ENCODE assay signal across 17 mouse cellular contexts in the genomic region with DNA sequence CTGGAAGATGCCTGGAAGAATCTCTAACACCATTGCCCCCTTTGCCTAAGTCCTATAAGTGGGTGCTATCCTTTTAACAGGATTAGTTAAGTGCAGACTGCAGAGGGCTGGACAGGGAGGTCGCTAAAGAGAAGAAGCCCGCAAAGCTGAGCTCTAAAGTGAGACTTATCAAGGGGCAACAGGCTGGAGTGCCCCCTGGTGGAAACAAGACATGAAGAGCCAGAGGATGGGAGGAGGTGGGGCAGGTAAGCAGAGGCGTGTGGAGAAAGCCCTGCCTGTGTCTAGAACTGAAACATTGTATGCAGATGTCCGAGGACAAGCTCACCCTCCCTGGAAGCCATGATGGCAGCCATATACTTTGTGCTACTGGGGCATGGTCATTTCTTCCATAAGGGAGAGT. TPM values are rescaled to one million over a fixed set of nuclear protein-coding genes. Genes with fewer than 3 reads are reported as not detected.
DNase-seq lines count a peak whose midpoint lies in the region; ATAC-seq and TF ChIP-seq lines count a peak whose summit lies in the region.
"Had no signal": no experiment of that assay in that cellular context is flagged by ENCODE, and none has a peak within 500 bp of the region (broad histone marks: within the 10 kb centered on the region; RNA-seq: fewer than 3 reads in every experiment).

No protein-coding gene starts in this region.

- no peak for ATAC-seq in liver, embryonic 11.5 days (replicated peaks; ENCODE audit: low FRiP score)
- ATAC-seq in neural tube, embryonic 15.5 days (ENCODE audit: low FRiP score): no peak
- ATAC-seq: Patski had no signal

- DNase-seq in liver, adult 2 months (ENCODE audit: extremely low read depth, low read depth, low spot score): no peak
- no peak for DNase-seq in liver, embryonic 11.5 days (ENCODE audit: low spot score)
- peak; percentile 41 for DNase-seq in thymus, postnatal 4 days
- DNase-seq in thymus, postnatal 10 days (ENCODE audit: low spot score in 2 of 2): no peak
- DNase-seq in induced T-regulatory cell, adult 2 months (ENCODE audit: low read depth): peak; percentile 27
- DNase-seq in right cerebral cortex, postnatal 4 days: no peak

- no peak overlapping the region for H3K4me2 ChIP-seq in liver, embryonic 11.5 days
- H3K4me2 ChIP-seq in neural tube, embryonic 15.5 days: no peak overlapping the region
- H3K4me2 ChIP-seq: heart, embryonic 12.5 days; hindbrain, embryonic 14.5 days; liver, embryonic 15.5 days; midbrain, embryonic 12.5 days; stomach, embryonic 15.5 days had no signal

- TF ChIP-seq CTCF in liver, adult 2 months (IDR thresholded peaks at IDR 0.05; ENCODE audit: low read depth, low read length): peak; percentile 35

- H3K27me3 ChIP-seq in liver, adult 2 months (ENCODE audit: control insufficient read depth, insufficient read depth, low read length): no peaks in the 10 kb centered on the region
- H3K27me3 ChIP-seq in liver, embryonic 11.5 days (replicated peaks; ENCODE audit: control insufficient read depth, insufficient read depth, low read length): no peaks in the 10 kb centered on the region
- H3K27me3 ChIP-seq in neural tube, embryonic 15.5 days (replicated peaks): no peaks in the 10 kb centered on the region
- H3K27me3 ChIP-seq: heart, embryonic 12.5 days; liver, embryonic 15.5 days; stomach, embryonic 15.5 days had no signal

- no peak overlapping the region for H3K27ac ChIP-seq in liver, adult 2 months (replicated peaks; ENCODE audit: insufficient read depth, low read depth, low read length)
- no peak overlapping the region for H3K27ac ChIP-seq in liver, embryonic 11.5 days (ENCODE audit: low read depth, low read length)
- no peak overlapping the region for H3K27ac ChIP-seq in neural tube, embryonic 15.5 days (replicated peaks)
- H3K27ac ChIP-seq: hindbrain, embryonic 14.5 days; layer of hippocampus, adult 2 months; limb, embryonic 10.5 days; liver, embryonic 15.5 days; macrophage; midbrain, embryonic 12.5 days; stomach, embryonic 15.5 days had no signal

- H3K9me3 ChIP-seq in liver, embryonic 11.5 days (ENCODE audit: control insufficient read depth, low read length): no peaks in the 10 kb centered on the region
- no peaks in the 10 kb centered on the region for H3K9me3 ChIP-seq in neural tube, embryonic 15.5 days (replicated peaks)
- H3K9me3 ChIP-seq: heart, embryonic 12.5 days; limb, embryonic 10.5 days; liver, embryonic 15.5 days; midbrain, embryonic 12.5 days; stomach, embryonic 15.5 days had no signal

- no peak for TF ChIP-seq POLR2A in liver, adult 2 months (IDR thresholded peaks at IDR 0.05; ENCODE audit: extremely low read depth, insufficient read depth, low read length)

- no peaks in the 10 kb centered on the region for H3K4me1 ChIP-seq in liver, adult 2 months (ENCODE audit: control insufficient read depth, insufficient read depth, low read length)
- no peaks in the 10 kb centered on the region for H3K4me1 ChIP-seq in liver, embryonic 11.5 days (replicated peaks; ENCODE audit: control insufficient read depth, insufficient read depth, low read length)
- H3K4me1 ChIP-seq in neural tube, embryonic 15.5 days: peaks cover 8% of the 10 kb centered on the region
- H3K4me1 ChIP-seq: limb, embryonic 10.5 days; liver, embryonic 15.5 days; midbrain, embryonic 12.5 days; stomach, embryonic 15.5 days had no signal

- H3K79me2 ChIP-seq in liver, adult 2 months (ENCODE audit: control insufficient read depth, insufficient read depth, low read length): no peaks in the 10 kb centered on the region

- WGBS in liver, adult 2 months: 64% methylated on average over 4 of the region's 4 CpGs
- WGBS in liver, embryonic 11.5 days: 69% methylated on average over 4 of the region's 4 CpGs
- WGBS in neural tube, embryonic 15.5 days: 89% methylated on average over 4 of the region's 4 CpGs

- H3K36me3 ChIP-seq in liver, adult 2 months (ENCODE audit: control insufficient read depth, insufficient read depth, low read length): no peaks in the 10 kb centered on the region
- no peaks in the 10 kb centered on the region for H3K36me3 ChIP-seq in liver, embryonic 11.5 days (ENCODE audit: control insufficient read depth, insufficient read depth, low read length)
- H3K36me3 ChIP-seq in neural tube, embryonic 15.5 days: no peaks in the 10 kb centered on the region
- H3K36me3 ChIP-seq: heart, embryonic 12.5 days; limb, embryonic 10.5 days; liver, embryonic 15.5 days; midbrain, embryonic 12.5 days; stomach, embryonic 15.5 days had no signal

- H3K9ac ChIP-seq in liver, adult 2 months (ENCODE audit: low read depth, low read length): no peak overlapping the region
- H3K9ac ChIP-seq in liver, embryonic 11.5 days (ENCODE audit: low read depth, low read length): no peak overlapping the region
- H3K9ac ChIP-seq in neural tube, embryonic 15.5 days (replicated peaks): no peak overlapping the region
- H3K9ac ChIP-seq: heart, embryonic 12.5 days; hindbrain, embryonic 14.5 days; liver, embryonic 15.5 days; midbrain, embryonic 12.5 days; stomach, embryonic 15.5 days had no signal

- H3K4me3 ChIP-seq in liver, adult 2 months (ENCODE audit: insufficient read depth, low read depth, low read length): no peak overlapping the region
- H3K4me3 ChIP-seq in liver, embryonic 11.5 days (ENCODE audit: low read depth, low read length): no peak overlapping the region
- H3K4me3 ChIP-seq in neural tube, embryonic 15.5 days (replicated peaks): no peak overlapping the region
- H3K4me3 ChIP-seq: heart, embryonic 12.5 days; layer of hippocampus, adult 2 months; limb, embryonic 10.5 days; liver, embryonic 15.5 days; midbrain, embryonic 12.5 days; stomach, embryonic 15.5 days had no signal

RNA-seq across cellular contexts. Expression of gene Pomgnt2, which starts 16.7 kb away (rescaled TPM):
- 1.7 TPM in 2 replicates for total RNA-seq in liver, adult 2 months (2014; rRNA removed)
- 3.8 and 5.3 TPM in 2 replicates for polyA plus RNA-seq in liver, adult 2 months (2012; rRNA removed)
- 5.1 and 6.1 TPM in 2 replicates for polyA plus RNA-seq in liver, embryonic 11.5 days (2014; fragmentation: Nextera tagmentation; extraction: Ambion mirVana)
- polyA plus RNA-seq in neural tube, embryonic 15.5 days (2015; fragmentation: Nextera tagmentation; extraction: Ambion mirVana): 34.3 and 37.8 TPM in 2 replicates
- total RNA-seq: neutrophil, adult 5-6 weeks had no signal

Comparison
In these comparisons a context has a peak if more than half of its experiments do, and no peak if none do; other contexts are left out.
1. DNase-seq: peak in thymus, postnatal 4 days (single experiment) and induced T-regulatory cell, adult 2 months (single experiment); none in liver, adult 2 months (single experiment), liver, embryonic 11.5 days (single experiment), thymus, postnatal 10 days (0 of 2) and right cerebral cortex, postnatal 4 days (single experiment).